ENCODE assay signal across 8 mouse cellular contexts in the genomic region with DNA sequence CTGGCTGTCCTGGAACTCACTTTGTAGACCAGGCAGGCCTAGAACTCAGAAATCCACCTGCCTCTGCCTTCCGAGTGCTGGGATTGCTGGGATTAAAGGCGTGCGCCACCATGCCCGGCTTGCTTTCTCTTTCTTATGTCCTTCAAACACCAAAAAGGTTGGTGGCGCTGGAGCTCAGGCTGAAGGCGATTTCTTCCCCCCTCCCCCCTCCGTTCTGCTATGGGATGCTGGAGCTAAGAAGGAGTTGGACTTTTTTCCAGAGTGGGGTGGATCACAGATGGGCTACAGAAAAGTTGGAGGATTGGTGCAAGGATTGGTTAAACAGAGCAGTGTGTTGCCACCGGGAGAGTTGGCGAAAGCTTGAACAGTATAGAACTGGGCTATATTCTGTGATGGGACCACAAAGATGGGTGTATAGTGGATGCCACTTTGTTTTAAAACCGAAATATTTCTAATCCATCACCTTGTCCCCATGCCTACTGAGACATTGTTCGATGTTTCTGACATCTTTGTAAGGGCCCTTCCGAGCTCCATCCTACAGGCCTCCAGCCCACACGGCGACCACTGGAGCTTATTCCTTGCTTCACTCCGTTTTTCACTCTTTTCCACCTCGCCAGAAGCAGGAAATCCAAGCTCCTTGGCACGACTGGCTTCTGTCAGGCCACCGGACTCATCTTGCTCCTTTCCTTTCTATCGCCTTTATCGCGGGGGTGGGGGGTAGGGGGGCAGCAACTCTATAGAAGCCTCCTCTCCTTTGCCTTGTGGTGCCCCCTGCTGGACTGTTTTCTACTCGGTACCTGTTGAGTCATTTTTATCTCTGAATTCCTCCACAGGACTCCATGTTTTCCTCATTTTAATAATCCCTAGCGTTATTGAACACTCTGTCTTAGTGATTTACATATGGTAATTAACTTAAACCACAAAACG. TPM values are rescaled to one million over a fixed set of nuclear protein-coding genes. Genes with fewer than 3 reads are reported as not detected.
DNase-seq lines count a peak whose midpoint lies in the region; ATAC-seq and TF ChIP-seq lines count a peak whose summit lies in the region.

No protein-coding gene starts in this region.

- no peak overlapping the region for H3K4me2 ChIP-seq in midbrain, embryonic 11.5 days
- H3K4me2 ChIP-seq in midbrain, embryonic 13.5 days (replicated peaks), result no peak overlapping the region
- 0 out of 2 replicates have a peak overlapping the region, but pooled peaks have one; percentile 3 for H3K4me2 ChIP-seq in forebrain, embryonic 13.5 days
- H3K4me2 ChIP-seq in intestine, postnatal 0 days (replicated peaks; ENCODE audit: low read depth), result no peak overlapping the region
- H3K4me2 ChIP-seq in lung, embryonic 16.5 days (ENCODE audit: low read depth, low read length), result peak overlapping the region; percentile 42

- no peak overlapping the region for H3K9ac ChIP-seq in midbrain, embryonic 11.5 days (ENCODE audit: low read length)
- no peak overlapping the region for H3K9ac ChIP-seq in midbrain, embryonic 13.5 days (replicated peaks)
- H3K9ac ChIP-seq in forebrain, embryonic 13.5 days, result no peak overlapping the region
- no peak overlapping the region for H3K9ac ChIP-seq in intestine, postnatal 0 days (ENCODE audit: low read depth, low read length)
- H3K9ac ChIP-seq in lung, embryonic 16.5 days (ENCODE audit: low read length), result peak overlapping the region; percentile 46; the same call in 1 of the 2 replicates

- 48% methylated on average over 24 of the region's 24 CpGs for WGBS in midbrain, embryonic 11.5 days
- 47% methylated on average over 24 of the region's 24 CpGs for WGBS in midbrain, embryonic 13.5 days
- WGBS in forebrain, embryonic 13.5 days, result 50% methylated on average over 24 of the region's 24 CpGs
- 56% methylated on average over 24 of the region's 24 CpGs for WGBS in intestine, postnatal 0 days
- 43% methylated on average over 24 of the region's 24 CpGs for WGBS in lung, embryonic 16.5 days
- 65% methylated on average over 24 of the region's 24 CpGs for WGBS in small intestine, adult 2 months

- H3K4me3 ChIP-seq in midbrain, embryonic 11.5 days (ENCODE audit: low read depth, low read length), result no peak overlapping the region
- no peak overlapping the region for H3K4me3 ChIP-seq in midbrain, embryonic 13.5 days (replicated peaks)
- H3K4me3 ChIP-seq in forebrain, embryonic 13.5 days, result no peak overlapping the region
- H3K4me3 ChIP-seq in intestine, postnatal 0 days (ENCODE audit: low read depth, low read length), result no peak overlapping the region
- peak overlapping the region; percentile 11; the same call in 1 of the 2 replicates for H3K4me3 ChIP-seq in lung, embryonic 16.5 days (ENCODE audit: low read length)
- H3K4me3 ChIP-seq in small intestine, adult 2 months (ENCODE audit: low read depth, low read length), result peak overlapping the region; percentile 34; the same call in 1 of the 2 replicates

- TF ChIP-seq POLR2A in small intestine, adult 2 months (IDR thresholded peaks at IDR 0.05; ENCODE audit: low read depth, low read length), result no peak

- DNase-seq in midbrain, embryonic 11.5 days (ENCODE audit: low spot score, missing footprints), result peak; percentile 93
- DNase-seq in adipocyte (ENCODE audit: low spot score), result peak; percentile 58

- no peaks in the 10 kb centered on the region for H3K4me1 ChIP-seq in midbrain, embryonic 11.5 days (ENCODE audit: control insufficient read depth, insufficient read depth, low read length)
- H3K4me1 ChIP-seq in midbrain, embryonic 13.5 days (replicated peaks), result 0 out of 2 replicates have a peak, but pooled peaks cover 4% of the 10 kb centered on the region
- no peaks in the 10 kb centered on the region for H3K4me1 ChIP-seq in forebrain, embryonic 13.5 days
- H3K4me1 ChIP-seq in intestine, postnatal 0 days (replicated peaks; ENCODE audit: control insufficient read depth, insufficient read depth, low read length), result peaks cover 3% of the 10 kb centered on the region; the same call in 1 of the 2 replicates
- H3K4me1 ChIP-seq in lung, embryonic 16.5 days (replicated peaks; ENCODE audit: control insufficient read depth, insufficient read depth, low read length), result peaks cover 3% of the 10 kb centered on the region; the same call in 1 of the 2 replicates
- peaks cover 20% of the 10 kb centered on the region for H3K4me1 ChIP-seq in small intestine, adult 2 months (ENCODE audit: control insufficient read depth, insufficient read depth, insufficient read length, low read length)

- no peaks in the 10 kb centered on the region for H3K9me3 ChIP-seq in midbrain, embryonic 11.5 days (ENCODE audit: control insufficient read depth, low read length)
- H3K9me3 ChIP-seq in midbrain, embryonic 13.5 days, result no peaks in the 10 kb centered on the region
- no peaks in the 10 kb centered on the region for H3K9me3 ChIP-seq in forebrain, embryonic 13.5 days (replicated peaks)
- no peaks in the 10 kb centered on the region for H3K9me3 ChIP-seq in intestine, postnatal 0 days (ENCODE audit: control insufficient read depth)
- no peaks in the 10 kb centered on the region for H3K9me3 ChIP-seq in lung, embryonic 16.5 days (ENCODE audit: control insufficient read depth, low read length)

- no peaks in the 10 kb centered on the region for H3K36me3 ChIP-seq in midbrain, embryonic 11.5 days (ENCODE audit: control insufficient read depth, insufficient read depth, low read length)
- no peaks in the 10 kb centered on the region for H3K36me3 ChIP-seq in midbrain, embryonic 13.5 days
- H3K36me3 ChIP-seq in forebrain, embryonic 13.5 days (ENCODE audit: poor library complexity, severe bottlenecking), result no peaks in the 10 kb centered on the region
- no peaks in the 10 kb centered on the region for H3K36me3 ChIP-seq in intestine, postnatal 0 days (ENCODE audit: control insufficient read depth, insufficient read depth)
- H3K36me3 ChIP-seq in lung, embryonic 16.5 days (ENCODE audit: control insufficient read depth, insufficient read depth, low read length), result no peaks in the 10 kb centered on the region
- H3K36me3 ChIP-seq in small intestine, adult 2 months (ENCODE audit: control insufficient read depth, insufficient read depth, low read length), result no peaks in the 10 kb centered on the region

- no peaks in the 10 kb centered on the region for H3K27me3 ChIP-seq in midbrain, embryonic 11.5 days (ENCODE audit: control insufficient read depth, insufficient read depth, low read length)
- 0 out of 2 replicates have a peak, but pooled peaks cover 5% of the 10 kb centered on the region for H3K27me3 ChIP-seq in midbrain, embryonic 13.5 days
- H3K27me3 ChIP-seq in forebrain, embryonic 13.5 days, result no peaks in the 10 kb centered on the region
- no peaks in the 10 kb centered on the region for H3K27me3 ChIP-seq in intestine, postnatal 0 days (replicated peaks; ENCODE audit: control insufficient read depth, insufficient read depth, low read length)
- H3K27me3 ChIP-seq in lung, embryonic 16.5 days (ENCODE audit: control insufficient read depth, insufficient read depth, low read depth, low read length), result no peaks in the 10 kb centered on the region
- H3K27me3 ChIP-seq in small intestine, adult 2 months (ENCODE audit: control insufficient read depth, insufficient read depth, low read length), result no peaks in the 10 kb centered on the region

- ATAC-seq in midbrain, embryonic 11.5 days (ENCODE audit: low FRiP score), result no peak
- ATAC-seq in midbrain, embryonic 13.5 days, result no peak
- no peak for ATAC-seq in forebrain, embryonic 13.5 days
- ATAC-seq in intestine, postnatal 0 days, result no peak
- no peak for ATAC-seq in lung, embryonic 16.5 days (ENCODE audit: low read depth)
- ATAC-seq in inflammation-experienced regulatory T-cells, adult 6 months, result no peak

- peak; percentile 75 for TF ChIP-seq CTCF in intestine, postnatal 0 days (IDR thresholded peaks at IDR 0.05; ENCODE audit: low read depth)
- peak; percentile 57; the same call in 1 of the 2 replicates for TF ChIP-seq CTCF in small intestine, adult 2 months (IDR thresholded peaks at IDR 0.05; ENCODE audit: extremely low read depth, insufficient read length, insufficient replicate concordance, low read depth, low read length)

- no peak overlapping the region for H3K27ac ChIP-seq in midbrain, embryonic 11.5 days (ENCODE audit: low read depth, low read length)
- H3K27ac ChIP-seq in midbrain, embryonic 13.5 days, result no peak overlapping the region
- H3K27ac ChIP-seq in forebrain, embryonic 13.5 days, result no peak overlapping the region
- H3K27ac ChIP-seq in intestine, postnatal 0 days (ENCODE audit: low read depth, low read length), result no peak overlapping the region
- H3K27ac ChIP-seq in lung, embryonic 16.5 days (ENCODE audit: low read length), result no peak overlapping the region
- H3K27ac ChIP-seq in small intestine, adult 2 months (ENCODE audit: insufficient read depth, low read depth, low read length), result peak overlapping the region; percentile 58; the same call in 1 of the 2 replicates

RNA-seq across cellular contexts. Expression of gene Sit1, which starts 4.4 kb away (rescaled TPM):
- polyA plus RNA-seq in midbrain, embryonic 11.5 days (2014; fragmentation: Nextera tagmentation; extraction: Ambion mirVana), result not detected in 2 replicates
- not detected in 2 replicates for polyA plus RNA-seq in midbrain, embryonic 13.5 days (2015; fragmentation: Nextera tagmentation; extraction: Ambion mirVana)
- not detected in 2 replicates for polyA plus RNA-seq in forebrain, embryonic 13.5 days (2015; fragmentation: Nextera tagmentation; extraction: Ambion mirVana)
- polyA plus RNA-seq in intestine, postnatal 0 days (2015; fragmentation: Nextera tagmentation; extraction: Ambion mirVana), result not detected in 2 replicates
- polyA plus RNA-seq in lung, embryonic 16.5 days (2015; fragmentation: Nextera tagmentation; extraction: Ambion mirVana), result 0.25 and 0.74 TPM in 2 replicates
- polyA plus RNA-seq in small intestine, adult 2 months (2012; rRNA removed), result 0.96 and 1.9 TPM in 2 replicates
- 100 to 1,000 TPM; 142 to 164 (median 156) TPM for polyA plus RNA-seq in inflammation-experienced regulatory T-cells, adult 6 months (2017; shearing (Covaris generic))

RNA-seq across cellular contexts. Expression of gene Ccdc107, which starts 13.5 kb away (rescaled TPM):
- 45.8 and 48.8 TPM in 2 replicates for polyA plus RNA-seq in midbrain, embryonic 11.5 days (2014; fragmentation: Nextera tagmentation; extraction: Ambion mirVana)
- polyA plus RNA-seq in midbrain, embryonic 13.5 days (2015; fragmentation: Nextera tagmentation; extraction: Ambion mirVana), result 54.4 and 60.3 TPM in 2 replicates
- polyA plus RNA-seq in forebrain, embryonic 13.5 days (2015; fragmentation: Nextera tagmentation; extraction: Ambion mirVana), result 51.1 and 52.0 TPM in 2 replicates
- polyA plus RNA-seq in intestine, postnatal 0 days (2015; fragmentation: Nextera tagmentation; extraction: Ambion mirVana), result 79.8 and 83.1 TPM in 2 replicates
- polyA plus RNA-seq in lung, embryonic 16.5 days (2015; fragmentation: Nextera tagmentation; extraction: Ambion mirVana), result 73.7 and 73.8 TPM in 2 replicates
- 365 and 503 TPM in 2 replicates for polyA plus RNA-seq in small intestine, adult 2 months (2012; rRNA removed)
- polyA plus RNA-seq in inflammation-experienced regulatory T-cells, adult 6 months (2017; shearing (Covaris generic)), result 10 to 100 TPM; 36.5 to 72.9 (median 72.1) TPM

RNA-seq across cellular contexts. Expression of gene Arhgef39, which starts 20.3 kb away (rescaled TPM):
- 32.4 and 40.2 TPM in 2 replicates for polyA plus RNA-seq in midbrain, embryonic 11.5 days (2014; fragmentation: Nextera tagmentation; extraction: Ambion mirVana)
- polyA plus RNA-seq in midbrain, embryonic 13.5 days (2015; fragmentation: Nextera tagmentation; extraction: Ambion mirVana), result 15.4 and 16.1 TPM in 2 replicates
- polyA plus RNA-seq in forebrain, embryonic 13.5 days (2015; fragmentation: Nextera tagmentation; extraction: Ambion mirVana), result 38.2 and 40.3 TPM in 2 replicates
- polyA plus RNA-seq in intestine, postnatal 0 days (2015; fragmentation: Nextera tagmentation; extraction: Ambion mirVana), result 10.3 and 12.3 TPM in 2 replicates
- 47.7 and 56.1 TPM in 2 replicates for polyA plus RNA-seq in lung, embryonic 16.5 days (2015; fragmentation: Nextera tagmentation; extraction: Ambion mirVana)
- polyA plus RNA-seq in small intestine, adult 2 months (2012; rRNA removed), result 21.6 and 38.3 TPM in 2 replicates
- 10 to 100 TPM in 1 of 3 experiments, 1 to 10 TPM in 2; 5.1 to 10.3 (median 6.2) TPM for polyA plus RNA-seq in inflammation-experienced regulatory T-cells, adult 6 months (2017; shearing (Covaris generic))

RNA-seq across cellular contexts. Expression of gene Cd72, which starts 24.7 kb away (rescaled TPM):
- polyA plus RNA-seq in midbrain, embryonic 11.5 days (2014; fragmentation: Nextera tagmentation; extraction: Ambion mirVana), result 2.9 and 3.4 TPM in 2 replicates
- polyA plus RNA-seq in midbrain, embryonic 13.5 days (2015; fragmentation: Nextera tagmentation; extraction: Ambion mirVana), result 4.1 and 4.7 TPM in 2 replicates
- polyA plus RNA-seq in forebrain, embryonic 13.5 days (2015; fragmentation: Nextera tagmentation; extraction: Ambion mirVana), result 3.9 and 4.0 TPM in 2 replicates
- 3.2 and 3.7 TPM in 2 replicates for polyA plus RNA-seq in intestine, postnatal 0 days (2015; fragmentation: Nextera tagmentation; extraction: Ambion mirVana)
- polyA plus RNA-seq in lung, embryonic 16.5 days (2015; fragmentation: Nextera tagmentation; extraction: Ambion mirVana), result 2.0 and 3.0 TPM in 2 replicates
- 2.8 and 11.4 TPM in 2 replicates for polyA plus RNA-seq in small intestine, adult 2 months (2012; rRNA removed)
- 100 to 1,000 TPM in 1 of 3 experiments, 10 to 100 TPM in 2; 18.7 to 104 (median 96.4) TPM for polyA plus RNA-seq in inflammation-experienced regulatory T-cells, adult 6 months (2017; shearing (Covaris generic))

RNA-seq across cellular contexts. Expression of gene Car9, which starts 27.6 kb away (rescaled TPM):
- 0.07 TPM in 1 of 2 replicates, not detected in the other for polyA plus RNA-seq in midbrain, embryonic 11.5 days (2014; fragmentation: Nextera tagmentation; extraction: Ambion mirVana)
- polyA plus RNA-seq in midbrain, embryonic 13.5 days (2015; fragmentation: Nextera tagmentation; extraction: Ambion mirVana), result 0.19 and 0.27 TPM in 2 replicates
- 0.40 and 0.80 TPM in 2 replicates for polyA plus RNA-seq in forebrain, embryonic 13.5 days (2015; fragmentation: Nextera tagmentation; extraction: Ambion mirVana)
- 4.8 and 5.4 TPM in 2 replicates for polyA plus RNA-seq in intestine, postnatal 0 days (2015; fragmentation: Nextera tagmentation; extraction: Ambion mirVana)
- 5.5 and 6.4 TPM in 2 replicates for polyA plus RNA-seq in lung, embryonic 16.5 days (2015; fragmentation: Nextera tagmentation; extraction: Ambion mirVana)
- 36.6 and 47.7 TPM in 2 replicates for polyA plus RNA-seq in small intestine, adult 2 months (2012; rRNA removed)
- under 1 TPM; 0.48 to 0.84 (median 0.79) TPM for polyA plus RNA-seq in inflammation-experienced regulatory T-cells, adult 6 months (2017; shearing (Covaris generic))

Comparison
In these comparisons a context has a peak if more than half of its experiments do, and no peak if none do; other contexts are left out.
1. H3K4me2 ChIP-seq: peak in forebrain, embryonic 13.5 days (single experiment) and lung, embryonic 16.5 days (single experiment); none in midbrain, embryonic 11.5 days (single experiment), midbrain, embryonic 13.5 days (single experiment) and intestine, postnatal 0 days (single experiment).
2. H3K4me3 ChIP-seq: peak in lung, embryonic 16.5 days (single experiment) and small intestine, adult 2 months (single experiment); none in midbrain, embryonic 11.5 days (single experiment), midbrain, embryonic 13.5 days (single experiment), forebrain, embryonic 13.5 days (single experiment) and intestine, postnatal 0 days (single experiment).
3. RNA of gene Sit1, which starts 4.4 kb away (polyA plus RNA-seq): 142 to 164 TPM in inflammation-experienced regulatory T-cells, adult 6 months; 0.96 to 1.9 TPM in small intestine, adult 2 months, 0.25 to 0.74 TPM in lung, embryonic 16.5 days, not detected in midbrain, embryonic 11.5 days, not detected in midbrain, embryonic 13.5 days, not detected in forebrain, embryonic 13.5 days and not detected in intestine, postnatal 0 days; every median in the first group is over 10 times any median in the second.